Mouse (Mus musculus) ovary, adult 10 weeks (tissue): ENCODE results near the gene Uts2b. TPM values are rescaled to one million over a fixed set of nuclear protein-coding genes. Genes with fewer than 3 reads are reported as not detected.

Experiments
- polyA plus RNA-seq: library from polyadenylated mRNA; stranded (reverse); fragments of 350-450 nt; fragmentation: Illumina TruSeq; extraction: RNeasy Lipid Tissue Mini Kit (QIAGEN cat#74804); gene quantifications from one replicate; pipeline ENCODE4 v1.2.3, GENCODE M21; 2014

Gene Uts2b
- not detected for polyA plus RNA-seq

DNA sequence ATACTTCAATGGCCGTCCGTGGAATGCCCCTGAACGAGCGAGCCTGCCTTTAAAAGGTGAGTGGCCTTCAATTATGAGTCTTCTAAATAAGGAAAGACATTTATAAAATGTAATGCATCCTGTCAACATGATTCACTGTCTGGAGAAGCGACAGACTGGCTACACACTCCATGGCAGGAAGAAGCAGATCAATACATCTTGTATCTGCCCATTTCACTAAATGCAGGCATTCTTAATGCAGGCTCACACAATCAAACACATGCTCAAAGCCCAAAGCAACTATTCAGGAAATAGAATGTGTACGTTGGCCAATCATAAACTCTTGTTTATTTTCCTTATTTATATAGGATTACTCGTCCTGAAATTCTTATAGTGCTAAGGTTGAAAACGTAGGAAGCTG is at the start of gene Uts2b:
Uts2b (minus strand) TSS at position 49 of the 400 bp plus-strand sequence.

GRCm38 (mm10) chr16:27388761-27389451 is 18.9 kb upstream of the Uts2b start, which contains the start of gene Ccdc50:
Gene Ccdc50 (plus strand): TSS chr16:27388869.

DNA sequence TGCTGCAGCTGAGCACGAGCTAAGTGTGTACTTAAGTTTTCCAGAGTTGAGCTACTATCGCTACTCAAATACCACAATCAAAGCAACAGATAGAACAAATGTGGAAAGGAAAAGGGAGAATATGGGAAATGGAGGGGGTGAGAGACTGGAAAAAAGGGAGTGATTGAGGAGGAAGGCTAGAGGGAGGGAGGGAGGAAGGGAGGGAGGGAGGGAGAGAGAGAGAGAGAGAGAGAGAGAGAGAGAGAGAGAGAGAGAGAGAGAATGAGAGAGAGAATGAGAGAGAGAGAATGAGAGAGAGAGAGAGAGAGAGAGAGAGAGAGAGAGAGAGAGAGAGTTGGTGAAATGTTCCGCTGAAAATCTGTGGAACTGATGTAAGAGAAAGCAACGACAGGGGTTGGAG is 62.9 kb downstream of the Uts2b start, which contains the start of gene Ostn:
Ostn (plus strand) TSS at position 301 of the 400 bp plus-strand sequence.

Other genes with a start within 250 kb of the Uts2b start
- gene Ostn, start 62.8 kb downstream of the Uts2b start, polyA plus RNA-seq, result 0.66 TPM
- 166 TPM for gene Ccdc50, start 18.6 kb upstream of the Uts2b start, polyA plus RNA-seq